Mouse (Mus musculus): ENCODE results near the gene Rasd2.

DNA sequence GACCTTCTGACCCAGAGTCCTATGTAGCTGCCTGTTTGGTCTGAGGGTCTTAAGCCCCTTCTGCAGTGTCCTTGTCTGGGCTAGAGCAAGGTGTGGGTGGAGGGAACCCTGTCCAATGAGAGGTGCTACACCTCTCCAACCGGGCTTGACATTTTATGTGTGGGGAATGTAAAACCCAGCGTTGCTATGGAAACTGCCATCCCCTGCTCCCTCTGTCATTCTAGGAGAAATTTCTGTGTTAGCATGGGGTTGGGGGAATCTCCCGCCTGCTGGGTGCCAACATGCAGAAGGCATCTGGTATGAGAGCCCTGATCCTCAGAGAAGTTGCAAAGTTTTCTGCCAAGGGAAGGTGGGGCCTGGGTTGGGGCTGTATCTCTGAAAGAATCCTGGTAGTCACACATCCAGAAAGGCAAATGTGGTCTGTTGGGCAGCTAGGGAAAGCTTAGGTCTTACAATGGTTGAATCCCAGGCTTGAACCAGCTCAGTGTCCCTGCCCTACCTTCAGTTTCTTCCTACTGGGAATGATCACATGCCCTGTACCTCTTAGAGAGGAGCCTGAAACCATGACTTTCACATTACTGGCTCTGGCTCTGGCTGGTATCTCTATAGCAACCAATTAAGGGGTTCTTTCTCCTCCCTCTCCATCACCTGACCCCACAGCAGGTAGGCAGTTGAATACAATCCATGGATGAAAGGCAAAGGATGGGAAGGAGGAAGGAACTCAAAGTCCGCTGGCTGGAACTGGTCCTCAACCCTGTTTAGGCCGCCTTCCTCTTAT is 14.6 kb upstream of the Rasd2 start:
- TF ChIP-seq CTCF (IDR thresholded peaks at IDR 0.05; ENCODE audit: borderline replicate concordance, extremely low read depth, insufficient read depth, insufficient read length) (no peak), POLR2A (IDR thresholded peaks at IDR 0.05; ENCODE audit: borderline replicate concordance, extremely low read depth, insufficient read depth, insufficient read length, poor library complexity, severe bottlenecking) (no peak)
